Mouse (Mus musculus): ENCODE results near the gene Slc29a1.

DNA sequence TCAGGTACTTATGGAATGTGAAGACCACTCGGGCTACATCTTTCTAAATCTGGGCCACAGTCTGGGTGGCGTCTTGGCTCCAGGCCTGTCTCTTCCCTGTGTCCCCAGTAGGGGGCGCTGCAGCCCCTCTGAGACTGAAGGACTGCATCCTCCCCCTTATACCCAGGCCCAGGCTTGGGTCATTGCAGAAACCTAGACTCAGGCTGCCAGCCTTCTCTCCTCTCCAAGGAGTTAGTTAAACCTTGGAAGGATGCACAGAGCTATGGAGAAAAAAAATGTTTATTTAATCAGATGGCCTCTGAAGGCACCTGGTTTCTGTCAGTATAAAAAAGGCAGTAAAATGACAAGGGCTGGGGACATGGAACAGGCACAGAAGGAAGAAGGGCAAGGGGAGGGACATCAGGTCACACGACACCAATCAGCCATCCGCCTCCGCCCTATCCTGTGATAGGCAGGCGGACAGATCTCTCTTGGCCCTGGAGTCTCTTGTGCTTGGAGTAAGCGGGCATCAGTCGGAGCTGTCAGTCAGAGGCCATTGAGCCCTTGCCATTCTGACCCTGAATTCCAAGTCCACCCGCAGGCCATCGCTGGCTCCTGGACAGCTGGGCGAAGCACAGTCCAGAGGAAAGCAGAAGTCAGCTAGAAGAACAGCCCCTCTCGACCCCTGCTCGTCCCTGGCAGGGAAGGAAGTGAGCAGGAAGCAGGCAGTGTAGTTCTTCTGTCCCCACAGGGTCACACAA is 14.3 kb downstream of the Slc29a1 start:
- TF ChIP-seq ZC3H11A (IDR thresholded peaks at IDR 0.05; ENCODE audit: borderline replicate concordance, low read depth, low read length) (peak; percentile 26; the same call in 1 of the 2 replicates), ZNF384 (IDR thresholded peaks at IDR 0.05; ENCODE audit: low read depth, low read length) (no peak), HCFC1 (IDR thresholded peaks at IDR 0.05; ENCODE audit: borderline replicate concordance, insufficient read depth, low read length) (0 out of 2 replicates have a peak, but pooled peaks have one; percentile 17)

All from ES-E14 (cell line).